Mouse (Mus musculus) induced T-regulatory cell, adult 2 months (primary cell): ENCODE measurements around the gene Klrb1f.
"Not testable (repeated sequence)": the region's sequence is repeated elsewhere in the genome, so short reads cannot be mapped to it uniquely, and the experiment has no call there.

ENCODE experiments used
- DNase-seq: peaks from one replicate; pipeline ENCODE4 v3.0.0-alpha.2; 2012; ENCODE audit warnings: low read depth

Gene Klrb1f

DNA sequence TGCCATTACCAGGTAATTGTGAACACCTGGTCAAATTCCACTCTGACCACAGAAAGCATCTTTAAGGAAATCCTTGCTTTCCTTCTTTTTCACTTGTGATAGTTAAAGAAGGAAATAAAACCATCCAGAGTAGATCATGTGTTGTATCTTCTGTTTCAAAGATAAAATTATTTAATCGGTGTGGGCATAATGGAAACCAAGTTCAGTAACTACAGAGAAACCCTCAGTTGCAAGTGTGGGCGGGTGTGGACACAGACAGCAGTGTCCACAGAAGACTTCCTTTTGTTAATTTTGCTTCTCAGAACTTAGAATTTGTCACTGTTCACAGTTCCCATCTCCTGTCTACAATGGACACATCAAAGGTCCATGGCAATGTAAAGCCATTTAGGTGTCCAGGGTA lies at the start of gene Klrb1f:
Gene Klrb1f, plus strand, starts transcription at position 301 of the 400 bp plus-strand sequence.
- DNase-seq, result no peak

DNA sequence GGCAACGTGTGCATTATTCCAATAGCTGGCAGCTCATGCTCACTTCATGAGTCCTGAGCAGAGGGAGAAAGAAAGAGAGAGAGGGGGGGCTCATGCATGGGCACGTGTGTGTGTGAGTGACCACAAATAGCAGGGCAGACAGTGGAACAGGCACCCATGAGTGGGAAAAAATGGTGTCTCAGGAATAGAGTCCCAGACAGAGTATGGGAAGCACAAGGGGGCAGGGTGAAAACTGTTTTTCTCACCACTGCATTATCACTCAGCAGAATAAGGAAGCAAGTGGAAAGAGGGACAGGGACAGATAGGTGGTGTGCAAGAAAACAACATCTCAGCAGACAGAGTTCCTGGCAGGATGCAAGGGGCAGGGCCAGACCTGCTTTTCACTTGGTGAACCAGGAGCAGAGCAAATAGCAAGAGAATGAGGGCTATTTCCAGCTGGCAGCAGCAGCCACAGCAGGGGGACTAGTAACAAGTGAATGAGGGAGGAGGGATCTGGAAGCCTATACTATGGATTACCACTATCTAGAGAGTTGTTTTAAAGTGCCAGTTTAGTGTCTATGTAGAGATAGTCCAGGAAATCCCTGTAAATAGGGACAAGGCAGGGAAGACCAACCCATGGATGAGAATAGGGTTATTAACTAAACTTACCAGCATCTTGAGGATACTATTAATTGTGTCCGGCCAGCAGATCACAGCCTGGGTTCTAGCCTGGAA lies 49.5 kb upstream of the Klrb1f start:
- DNase-seq, result no peak

GRCm38 (mm10) chr6:128996768-128997442 lies 48.8 kb upstream of the Klrb1f start:
- DNase-seq, result no peak

DNA sequence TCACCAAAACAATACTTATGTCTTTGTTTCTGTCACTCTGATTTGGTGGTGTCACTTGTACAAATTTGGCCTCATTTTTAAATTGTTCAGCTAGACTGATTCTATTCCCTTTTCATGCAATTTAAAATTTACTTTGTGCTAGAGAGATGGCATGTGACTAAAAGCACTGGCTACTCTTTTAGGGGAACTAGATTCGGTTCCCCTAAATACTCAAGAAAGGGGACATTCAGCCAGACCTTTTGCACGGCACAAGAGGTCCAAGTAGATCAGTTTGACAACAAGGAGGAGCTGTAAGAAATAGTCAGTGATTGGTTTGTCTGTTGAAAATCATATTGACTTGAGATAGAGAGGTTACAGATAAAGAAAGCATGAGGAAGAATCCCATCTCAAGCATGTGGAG lies 44.3 kb upstream of the Klrb1f start:
- no peak for DNase-seq

- DNase-seq, result no peak
Measured at GRCm38 (mm10) chr6:129008552-129008951, 37.1 kb upstream of the Klrb1f start.

DNA sequence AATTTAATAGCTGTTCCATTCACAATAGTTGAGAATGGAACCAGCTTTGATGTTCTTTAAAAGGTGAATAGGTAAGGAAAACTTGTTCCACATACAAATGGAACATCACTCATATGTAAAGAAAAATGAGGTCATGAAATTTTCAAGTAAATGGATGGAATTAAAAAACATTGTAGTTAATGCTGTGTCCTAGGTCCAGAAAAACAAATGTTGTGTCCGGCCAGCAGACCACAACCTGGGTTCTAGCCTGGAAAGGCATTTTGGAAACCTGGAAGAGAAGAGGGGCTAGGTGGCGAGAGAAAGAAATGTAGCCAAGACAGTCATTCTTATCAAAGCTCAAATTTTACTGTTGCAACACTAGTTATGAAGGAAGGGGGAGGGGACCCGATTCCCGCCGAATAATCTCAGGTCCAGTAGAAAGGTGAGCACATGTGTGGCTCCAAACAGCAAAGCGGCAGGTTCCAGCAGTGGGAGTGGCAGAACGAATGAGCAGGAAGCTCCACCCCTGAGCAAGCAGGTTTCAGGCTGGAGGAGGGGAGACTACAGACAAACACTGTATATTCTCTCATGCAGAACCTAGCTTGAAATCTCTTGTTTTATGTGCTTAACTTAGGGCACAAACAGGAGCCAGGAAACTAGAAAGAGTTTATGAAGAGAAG lies 35.7 kb upstream of the Klrb1f start:
- not testable (repeated sequence) for DNase-seq

DNA sequence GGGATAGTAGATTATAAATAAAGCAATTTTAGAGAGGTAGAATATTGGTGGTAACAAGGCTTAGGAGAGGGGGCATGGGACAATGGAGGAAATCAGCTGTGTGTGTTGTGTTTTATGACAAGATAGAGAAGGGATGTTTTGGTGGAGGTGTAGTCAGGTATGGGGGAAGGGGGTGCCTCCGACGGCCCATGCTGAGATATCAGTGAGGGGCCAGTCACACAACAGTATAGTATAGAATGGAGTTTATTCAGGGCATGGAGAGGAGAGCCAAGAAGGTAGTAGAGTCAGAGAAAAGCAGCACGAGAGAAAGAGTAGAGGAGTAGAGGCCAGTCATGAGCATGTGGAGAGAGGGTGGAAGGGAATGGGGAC lies 35.2 kb upstream of the Klrb1f start:
- no peak for DNase-seq

DNA sequence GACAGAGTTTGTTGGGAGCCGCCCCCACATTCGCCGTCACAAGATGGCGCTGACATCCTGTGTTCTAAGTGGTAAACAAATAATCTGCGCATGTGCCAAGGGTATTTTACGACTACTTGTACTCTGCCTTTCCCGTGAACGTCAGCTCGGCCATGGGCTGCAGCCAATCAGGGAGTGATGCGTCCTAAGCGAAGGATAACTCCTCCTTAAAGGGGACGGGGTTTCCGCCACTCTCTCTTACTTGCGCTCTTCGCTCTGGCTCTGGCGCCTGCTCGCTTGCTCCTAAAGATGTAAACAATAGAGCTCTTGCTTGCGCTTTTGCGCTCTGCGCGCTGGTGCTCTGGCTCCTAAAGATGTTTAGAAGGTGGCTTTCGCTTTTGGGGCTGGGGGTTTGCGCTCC lies 33.7 kb upstream of the Klrb1f start:
- not testable (repeated sequence) for DNase-seq

DNA sequence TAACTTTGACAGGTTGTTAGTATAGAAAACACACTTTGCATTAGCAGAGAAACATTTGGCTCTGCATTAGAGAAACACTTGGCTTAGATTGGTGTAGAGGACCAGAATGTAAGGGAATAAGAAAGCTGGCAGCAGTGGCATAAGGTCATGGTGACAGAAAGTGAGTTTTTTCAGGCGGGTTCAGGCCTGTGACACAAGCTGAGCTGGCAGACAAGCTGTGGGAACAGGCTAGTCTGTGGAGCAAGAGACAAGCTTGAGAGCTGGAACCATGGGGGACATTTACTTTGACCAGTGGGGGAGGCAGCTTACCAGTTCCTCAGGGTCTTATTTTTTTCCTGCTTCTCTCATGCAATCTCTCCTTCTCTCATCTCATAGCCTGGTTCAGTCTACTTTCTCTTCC lies 32.7 kb upstream of the Klrb1f start:
- no peak for DNase-seq

DNA sequence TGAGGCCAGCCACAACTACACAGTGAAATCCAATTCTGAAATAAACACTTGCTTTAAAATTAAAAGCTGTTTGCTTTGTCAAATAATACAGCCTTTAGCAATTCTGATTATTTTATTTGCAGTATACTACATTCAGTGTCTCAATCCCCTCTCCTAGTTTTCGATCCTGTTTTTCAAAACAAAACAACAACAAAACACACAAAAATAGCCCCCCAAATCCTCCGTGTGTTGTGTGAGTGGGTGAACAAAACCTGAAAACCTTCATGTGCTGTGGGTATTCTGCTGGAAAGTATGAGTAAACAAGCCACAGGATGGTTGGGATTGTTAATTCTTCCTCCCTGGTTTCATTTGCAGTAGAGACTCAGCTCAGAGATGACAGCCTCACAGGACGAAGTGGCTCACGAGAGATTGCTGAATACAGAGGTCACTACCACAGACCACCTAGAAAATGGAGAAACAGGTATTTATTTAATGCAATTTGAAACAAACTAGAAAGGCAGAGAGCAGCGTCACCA lies 31.9 kb upstream of the Klrb1f start:
- no peak for DNase-seq

- DNase-seq, result no peak
Measured at GRCm38 (mm10) chr6:129014399-129014798, 31.3 kb upstream of the Klrb1f start.

- DNase-seq, result no peak
Measured at GRCm38 (mm10) chr6:129027451-129028248, 18.1 kb upstream of the Klrb1f start.

DNA sequence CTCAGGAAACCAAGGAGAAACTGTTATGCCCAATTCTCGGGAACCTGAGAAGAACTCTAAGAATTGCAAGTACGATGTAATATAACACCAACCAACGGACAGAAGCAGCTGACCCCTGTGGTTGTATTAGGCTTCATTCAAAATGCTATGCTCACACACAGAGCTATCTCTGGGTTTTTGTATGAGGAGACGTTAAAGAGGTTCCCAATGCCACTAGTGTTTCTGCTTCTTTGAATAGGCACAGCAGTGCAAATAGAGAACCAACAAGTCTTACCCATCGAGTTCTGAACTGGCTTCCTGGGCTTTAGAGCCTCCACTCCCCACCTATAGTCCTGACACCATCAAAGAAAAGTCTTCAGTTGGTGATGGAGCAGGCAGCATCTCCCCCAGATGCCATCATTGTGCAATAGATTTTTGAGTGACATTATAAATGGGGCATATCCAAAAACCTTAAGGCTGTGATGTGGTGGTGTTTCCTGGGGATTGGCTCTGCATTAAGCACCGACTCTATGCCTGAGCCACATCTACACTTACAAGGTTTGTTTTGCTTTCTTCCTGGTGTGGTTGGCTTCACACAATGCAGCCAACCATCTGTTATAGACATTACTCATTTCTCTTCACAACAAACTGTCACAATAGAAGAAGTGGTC lies 15.4 kb upstream of the Klrb1f start:
- no peak for DNase-seq

DNA sequence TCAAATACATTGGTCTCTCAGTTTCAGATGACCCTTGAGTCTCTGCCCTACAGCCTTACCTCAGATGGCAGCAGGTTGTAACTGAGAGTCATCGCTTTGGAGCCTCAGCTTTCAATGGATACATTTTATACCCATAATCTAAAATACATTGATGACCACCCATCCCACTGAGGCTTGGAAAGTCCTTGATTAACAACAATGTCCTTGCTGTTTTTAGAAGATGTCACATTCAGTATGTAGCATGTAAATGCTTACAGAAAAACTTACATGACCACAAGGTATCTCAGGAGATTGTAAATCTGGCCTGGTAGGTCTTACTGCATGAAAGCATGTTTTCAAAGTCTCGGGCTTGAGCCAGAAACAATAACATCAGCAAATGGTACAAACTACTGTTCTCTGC lies 14.7 kb upstream of the Klrb1f start:
- DNase-seq, result no peak

GRCm38 (mm10) chr6:129033397-129033796 lies 12.3 kb upstream of the Klrb1f start:
- DNase-seq, result peak; percentile 79

- DNase-seq, result no peak
Measured at GRCm38 (mm10) chr6:129035017-129035416, 10.7 kb upstream of the Klrb1f start.

- DNase-seq, result peak; percentile 57
Measured at GRCm38 (mm10) chr6:129036326-129036725, 9.4 kb upstream of the Klrb1f start.

DNA sequence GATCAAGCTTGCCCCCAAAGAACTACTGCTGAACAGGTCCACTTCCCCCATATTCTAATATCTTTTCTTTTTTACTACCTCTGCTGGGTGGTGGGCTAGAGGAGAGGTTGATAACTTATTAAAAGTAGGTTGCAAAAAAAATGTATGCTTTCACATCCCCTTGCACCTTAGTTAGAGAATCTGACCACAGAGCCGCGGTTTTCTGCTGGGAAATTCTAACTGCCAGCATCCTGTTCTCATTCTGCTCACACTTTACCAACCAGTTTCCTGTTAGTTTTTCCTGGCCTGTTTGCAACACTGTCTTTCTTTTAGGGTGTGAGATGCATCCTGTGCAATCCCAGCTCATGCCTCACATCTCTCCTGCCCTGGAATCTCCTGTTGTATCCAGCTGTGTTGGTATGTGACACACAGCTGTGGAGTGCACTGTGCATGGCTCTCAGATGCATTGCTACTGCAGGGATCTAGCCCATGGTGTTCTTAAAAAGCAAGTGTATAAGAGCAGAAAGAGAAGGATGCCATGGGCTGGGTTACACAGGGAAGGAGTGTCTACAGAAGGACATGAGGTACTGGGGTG lies 8.7 kb upstream of the Klrb1f start:
- DNase-seq, result peak; percentile 80

GRCm38 (mm10) chr6:129041470-129041869 lies 4.2 kb upstream of the Klrb1f start:
- DNase-seq, result no peak

- no peak for DNase-seq
Measured at GRCm38 (mm10) chr6:129042470-129042869, 3.2 kb upstream of the Klrb1f start.

GRCm38 (mm10) chr6:129048381-129048780 lies 2.7 kb downstream of the Klrb1f start:
- DNase-seq, result no peak
